Mouse (Mus musculus): ENCODE measurements at regions not wholly inside any gene's neighbourhood (a gene's known extent, or its start where the extent isn't known, plus 50 kb on each side); places are given as distances from the start of the nearest gene placed in this dataset.
A peak's percentile ranks its signal among the peaks of the same experiment; 100 is the strongest.
"Not testable (repeated sequence)": the region's sequence is repeated elsewhere in the genome, so short reads cannot be mapped to it uniquely, and the experiment has no call there.

GRCm38 (mm10) chr1:103986867-103987266 is 781.5 kb upstream of the Cdh20 start:
- H3K4me3 ChIP-seq, result no peak overlapping the region
- no peak overlapping the region for H3K9ac ChIP-seq (ENCODE audit: low read depth, low read length)
- H3K79me2 ChIP-seq (replicated peaks; ENCODE audit: control insufficient read depth, insufficient read depth, low read length), result no peaks in the 10 kb centered on the region
- no peak for DNase-seq
- TF ChIP-seq EP300 (IDR thresholded peaks at IDR 0.05; ENCODE audit: insufficient read depth, low read depth, low read length), result no peak
- no peak for TF ChIP-seq POLR2A (IDR thresholded peaks at IDR 0.05; ENCODE audit: insufficient read depth, low read depth, low read length)
- peak; percentile 55 for TF ChIP-seq CTCF (IDR thresholded peaks at IDR 0.05)
- H3K27ac ChIP-seq, result no peak overlapping the region
- H3K36me3 ChIP-seq (ENCODE audit: control insufficient read depth, insufficient read depth, low read length), result no peaks in the 10 kb centered on the region
- no peaks in the 10 kb centered on the region for H3K4me1 ChIP-seq (ENCODE audit: control insufficient read depth, insufficient read depth, low read length)
- intact Hi-C loops (cut with DNase I), result loop anchor here (2.0 kb wide), 1 partner anchor 958 kb away; no protein-coding TSS in a partner anchor
- WGBS, result 26% methylated on average over 1 of the region's 1 CpGs
- no peaks in the 10 kb centered on the region for H3K27me3 ChIP-seq (ENCODE audit: control insufficient read depth, insufficient read depth, low read length)

GRCm38 (mm10) chr1:104002906-104003305 is 765.4 kb upstream of the Cdh20 start:
- intact Hi-C loops (cut with DNase I); DNase-seq; H3K4me3 ChIP-seq; H3K4me1 ChIP-seq (ENCODE audit: control insufficient read depth, insufficient read depth, low read length); H3K9ac ChIP-seq (ENCODE audit: low read depth, low read length); H3K27me3 ChIP-seq (ENCODE audit: control insufficient read depth, insufficient read depth, low read length); H3K79me2 ChIP-seq (replicated peaks; ENCODE audit: control insufficient read depth, insufficient read depth, low read length); H3K36me3 ChIP-seq (ENCODE audit: control insufficient read depth, insufficient read depth, low read length); H3K27ac ChIP-seq: not testable (repeated sequence)

GRCm38 (mm10) chr1:104029670-104030069 is 738.7 kb upstream of the Cdh20 start:
- TF ChIP-seq POLR2A (IDR thresholded peaks at IDR 0.05; ENCODE audit: insufficient read depth, low read depth, low read length) (no peak), EP300 (IDR thresholded peaks at IDR 0.05; ENCODE audit: insufficient read depth, low read depth, low read length) (no peak), CTCF (IDR thresholded peaks at IDR 0.05) (no peak)

GRCm38 (mm10) chr1:104048440-104048839 is 719.9 kb upstream of the Cdh20 start:
- no peak for DNase-seq
- intact Hi-C loops (cut with DNase I), result no loop called here
- WGBS, result 40% methylated on average over 1 of the region's 1 CpGs
- Histone ChIP-seq H3K79me2 (replicated peaks; ENCODE audit: control insufficient read depth, insufficient read depth, low read length) (no peaks in the 10 kb centered on the region), H3K27me3 (ENCODE audit: control insufficient read depth, insufficient read depth, low read length) (no peaks in the 10 kb centered on the region), H3K27ac (no peak overlapping the region), H3K4me1 (ENCODE audit: control insufficient read depth, insufficient read depth, low read length) (no peaks in the 10 kb centered on the region), H3K4me3 (no peak overlapping the region), H3K9ac (ENCODE audit: low read depth, low read length) (no peak overlapping the region), H3K36me3 (ENCODE audit: control insufficient read depth, insufficient read depth, low read length) (no peaks in the 10 kb centered on the region)
- no peak for TF ChIP-seq CTCF (IDR thresholded peaks at IDR 0.05)

More at GRCm38 (mm10) chr1:104029670-104030069, 738.7 kb upstream of the Cdh20 start:
- H3K27ac ChIP-seq, result no peak overlapping the region
- no peak for DNase-seq
- no peak overlapping the region for H3K4me3 ChIP-seq
- no peaks in the 10 kb centered on the region for H3K79me2 ChIP-seq (replicated peaks; ENCODE audit: control insufficient read depth, insufficient read depth, low read length)
- intact Hi-C loops (cut with DNase I), result no loop called here
- no peak overlapping the region for H3K9ac ChIP-seq (ENCODE audit: low read depth, low read length)
- no peaks in the 10 kb centered on the region for H3K27me3 ChIP-seq (ENCODE audit: control insufficient read depth, insufficient read depth, low read length)
- no peaks in the 10 kb centered on the region for H3K4me1 ChIP-seq (ENCODE audit: control insufficient read depth, insufficient read depth, low read length)
- no peaks in the 10 kb centered on the region for H3K36me3 ChIP-seq (ENCODE audit: control insufficient read depth, insufficient read depth, low read length)

- H3K4me1 ChIP-seq (ENCODE audit: control insufficient read depth, insufficient read depth, low read length), result no peaks in the 10 kb centered on the region
- intact Hi-C loops (cut with DNase I), result no loop called here
- no peaks in the 10 kb centered on the region for H3K36me3 ChIP-seq (ENCODE audit: control insufficient read depth, insufficient read depth, low read length)
- 64% methylated on average over 4 of the region's 4 CpGs for WGBS
- TF ChIP-seq EP300 (IDR thresholded peaks at IDR 0.05; ENCODE audit: insufficient read depth, low read depth, low read length), result no peak
- no peak for TF ChIP-seq POLR2A (IDR thresholded peaks at IDR 0.05; ENCODE audit: insufficient read depth, low read depth, low read length)
- no peak for TF ChIP-seq CTCF (IDR thresholded peaks at IDR 0.05)
- H3K4me3 ChIP-seq, result no peak overlapping the region
- no peaks in the 10 kb centered on the region for H3K27me3 ChIP-seq (ENCODE audit: control insufficient read depth, insufficient read depth, low read length)
- H3K27ac ChIP-seq, result no peak overlapping the region
- H3K79me2 ChIP-seq (replicated peaks; ENCODE audit: control insufficient read depth, insufficient read depth, low read length), result no peaks in the 10 kb centered on the region
- H3K9ac ChIP-seq (ENCODE audit: low read depth, low read length), result no peak overlapping the region
- DNase-seq, result no peak
Observed at GRCm38 (mm10) chr1:104049169-104049948, 719.0 kb upstream of the Cdh20 start.
